Mouse (Mus musculus): ENCODE results near the gene Coasy. TPM values are rescaled to one million over a fixed set of nuclear protein-coding genes. Genes with fewer than 3 reads are reported as not detected.

The Coasy gene
- 2.2 TPM for polyA plus RNA-seq (2014; fragmentation: Illumina TruSeq; extraction: RNeasy Lipid Tissue Mini Kit (QIAGEN cat#74804); ENCODE audit: low read depth, low replicate concordance)

GRCm38 (mm10) chr11:101082208-101083082 lies at the start of gene Coasy:
TSS of gene Coasy (plus strand) at chr11:101082565.

GRCm38 (mm10) chr11:101069391-101070188 lies 12.8 kb upstream of the Coasy start, which contains the start of gene Naglu:
TSS of gene Naglu (plus strand) at chr11:101070012.

GRCm38 (mm10) chr11:101078121-101078520 lies 4.2 kb upstream of the Coasy start, which contains the start of gene Hsd17b1:
TSS of gene Hsd17b1 (plus strand) at chr11:101078411.

GRCm38 (mm10) chr11:101086756-101087681 lies 4.7 kb downstream of the Coasy start, which contains the start of gene Mlx:
TSS of gene Mlx (plus strand) at chr11:101087277.

GRCm38 (mm10) chr11:101095314-101096024 lies 13.1 kb downstream of the Coasy start, which contains the start of gene Psmc3ip:
TSS of gene Psmc3ip (minus strand) at chr11:101095436.

DNA sequence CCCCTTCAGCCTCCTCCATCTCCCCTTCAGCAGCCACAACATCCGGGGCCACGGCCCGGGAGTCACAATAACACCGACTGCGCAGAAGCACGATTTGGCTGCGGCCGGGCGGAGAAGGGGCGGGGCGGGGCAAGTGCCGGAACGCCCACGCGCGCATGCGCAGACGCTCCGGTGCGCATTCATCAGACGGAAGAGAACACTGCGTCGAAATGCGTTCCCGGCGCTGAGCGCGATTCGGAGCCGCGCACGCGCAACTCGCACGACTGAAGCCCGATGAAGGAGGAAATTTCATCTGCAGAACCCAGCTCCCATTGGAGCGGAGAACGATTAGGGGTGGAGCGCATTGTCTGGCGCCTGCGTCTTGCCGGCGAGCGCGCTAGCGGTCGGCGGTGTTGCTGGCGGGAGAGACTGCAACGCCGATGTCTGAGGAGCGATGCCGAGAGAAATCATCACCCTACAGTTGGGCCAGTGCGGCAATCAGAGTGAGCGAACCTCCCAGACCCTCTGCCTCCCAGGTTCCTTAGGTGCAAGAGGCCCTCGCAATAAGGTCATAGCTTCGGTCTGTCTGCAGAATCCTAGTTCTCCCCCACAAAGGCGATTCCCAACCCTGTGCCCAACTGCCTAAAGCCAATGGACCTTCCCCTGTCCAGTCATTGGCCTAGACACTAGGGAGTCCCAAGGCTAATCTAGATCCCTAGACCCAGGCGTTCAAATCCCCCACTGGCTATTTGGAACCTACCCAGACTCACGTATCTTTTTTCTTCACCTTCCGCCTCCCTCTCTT lies 37.6 kb downstream of the Coasy start, which contains the start of the genes Retreg3 and Tubg1:
Gene Retreg3, minus strand, starts transcription at position 133 of the 784 bp plus-strand sequence.
Gene Tubg1, plus strand, starts transcription at position 178 of the 784 bp plus-strand sequence.

Other genes with a start within 250 kb of the Coasy start
- 4.0 TPM for gene Stat5b, start 231.8 kb upstream of the Coasy start, polyA plus RNA-seq (2014; fragmentation: Illumina TruSeq; extraction: RNeasy Lipid Tissue Mini Kit (QIAGEN cat#74804); ENCODE audit: low read depth, low replicate concordance)
- 1.9 TPM for gene Stat5a, start 223.2 kb upstream of the Coasy start, polyA plus RNA-seq (2014; fragmentation: Illumina TruSeq; extraction: RNeasy Lipid Tissue Mini Kit (QIAGEN cat#74804); ENCODE audit: low read depth, low replicate concordance)
- 28.1 TPM for gene Stat3, start 143.0 kb upstream of the Coasy start, polyA plus RNA-seq (2014; fragmentation: Illumina TruSeq; extraction: RNeasy Lipid Tissue Mini Kit (QIAGEN cat#74804); ENCODE audit: low read depth, low replicate concordance)
- gene Cavin1, start 111.7 kb upstream of the Coasy start, polyA plus RNA-seq (2014; fragmentation: Illumina TruSeq; extraction: RNeasy Lipid Tissue Mini Kit (QIAGEN cat#74804); ENCODE audit: low read depth, low replicate concordance) = 61.3 TPM
- gene Atp6v0a1, start 73.1 kb upstream of the Coasy start, polyA plus RNA-seq (2014; fragmentation: Illumina TruSeq; extraction: RNeasy Lipid Tissue Mini Kit (QIAGEN cat#74804); ENCODE audit: low read depth, low replicate concordance) = 69.0 TPM
- gene Naglu, start 12.6 kb upstream of the Coasy start, polyA plus RNA-seq (2014; fragmentation: Illumina TruSeq; extraction: RNeasy Lipid Tissue Mini Kit (QIAGEN cat#74804); ENCODE audit: low read depth, low replicate concordance) = 0.47 TPM
- not detected for gene Hsd17b1, start 4.2 kb upstream of the Coasy start, polyA plus RNA-seq (2014; fragmentation: Illumina TruSeq; extraction: RNeasy Lipid Tissue Mini Kit (QIAGEN cat#74804); ENCODE audit: low read depth, low replicate concordance)
- gene Mlx, start 4.7 kb downstream of the Coasy start, polyA plus RNA-seq (2014; fragmentation: Illumina TruSeq; extraction: RNeasy Lipid Tissue Mini Kit (QIAGEN cat#74804); ENCODE audit: low read depth, low replicate concordance) = 98.1 TPM
- gene Psmc3ip, start 12.9 kb downstream of the Coasy start, polyA plus RNA-seq (2014; fragmentation: Illumina TruSeq; extraction: RNeasy Lipid Tissue Mini Kit (QIAGEN cat#74804); ENCODE audit: low read depth, low replicate concordance) = 0.88 TPM
- gene Retreg3, start 37.3 kb downstream of the Coasy start, polyA plus RNA-seq (2014; fragmentation: Illumina TruSeq; extraction: RNeasy Lipid Tissue Mini Kit (QIAGEN cat#74804); ENCODE audit: low read depth, low replicate concordance) = 54.4 TPM
- 0.98 TPM for gene Tubg1, start 37.4 kb downstream of the Coasy start, polyA plus RNA-seq (2014; fragmentation: Illumina TruSeq; extraction: RNeasy Lipid Tissue Mini Kit (QIAGEN cat#74804); ENCODE audit: low read depth, low replicate concordance)
- gene Tubg2, start 73.3 kb downstream of the Coasy start, polyA plus RNA-seq (2014; fragmentation: Illumina TruSeq; extraction: RNeasy Lipid Tissue Mini Kit (QIAGEN cat#74804); ENCODE audit: low read depth, low replicate concordance) = 0.25 TPM
- gene Cntnap1, start 88.0 kb downstream of the Coasy start, polyA plus RNA-seq (2014; fragmentation: Illumina TruSeq; extraction: RNeasy Lipid Tissue Mini Kit (QIAGEN cat#74804); ENCODE audit: low read depth, low replicate concordance) = 0.28 TPM
- 1.8 TPM for gene Plekhh3, start 88.8 kb downstream of the Coasy start, polyA plus RNA-seq (2014; fragmentation: Illumina TruSeq; extraction: RNeasy Lipid Tissue Mini Kit (QIAGEN cat#74804); ENCODE audit: low read depth, low replicate concordance)
- not detected for gene Ccr10, start 92.9 kb downstream of the Coasy start, polyA plus RNA-seq (2014; fragmentation: Illumina TruSeq; extraction: RNeasy Lipid Tissue Mini Kit (QIAGEN cat#74804); ENCODE audit: low read depth, low replicate concordance)
- gene Ezh1, start 143.9 kb downstream of the Coasy start, polyA plus RNA-seq (2014; fragmentation: Illumina TruSeq; extraction: RNeasy Lipid Tissue Mini Kit (QIAGEN cat#74804); ENCODE audit: low read depth, low replicate concordance) = 48.0 TPM
- 4.3 TPM for gene Ramp2, start 163.5 kb downstream of the Coasy start, polyA plus RNA-seq (2014; fragmentation: Illumina TruSeq; extraction: RNeasy Lipid Tissue Mini Kit (QIAGEN cat#74804); ENCODE audit: low read depth, low replicate concordance)
- 81.9 TPM for gene Vps25, start 171.1 kb downstream of the Coasy start, polyA plus RNA-seq (2014; fragmentation: Illumina TruSeq; extraction: RNeasy Lipid Tissue Mini Kit (QIAGEN cat#74804); ENCODE audit: low read depth, low replicate concordance)
- 1.0 TPM for gene Wnk4, start 178.0 kb downstream of the Coasy start, polyA plus RNA-seq (2014; fragmentation: Illumina TruSeq; extraction: RNeasy Lipid Tissue Mini Kit (QIAGEN cat#74804); ENCODE audit: low read depth, low replicate concordance)
- 8.1 TPM for gene Cntd1, start 196.4 kb downstream of the Coasy start, polyA plus RNA-seq (2014; fragmentation: Illumina TruSeq; extraction: RNeasy Lipid Tissue Mini Kit (QIAGEN cat#74804); ENCODE audit: low read depth, low replicate concordance)
- gene Coa3, start 196.5 kb downstream of the Coasy start, polyA plus RNA-seq (2014; fragmentation: Illumina TruSeq; extraction: RNeasy Lipid Tissue Mini Kit (QIAGEN cat#74804); ENCODE audit: low read depth, low replicate concordance) = 9.6 TPM
- 138 TPM for gene Becn1, start 219.7 kb downstream of the Coasy start, polyA plus RNA-seq (2014; fragmentation: Illumina TruSeq; extraction: RNeasy Lipid Tissue Mini Kit (QIAGEN cat#74804); ENCODE audit: low read depth, low replicate concordance)
- 161 TPM for gene Psme3, start 233.6 kb downstream of the Coasy start, polyA plus RNA-seq (2014; fragmentation: Illumina TruSeq; extraction: RNeasy Lipid Tissue Mini Kit (QIAGEN cat#74804); ENCODE audit: low read depth, low replicate concordance)
- gene Aoc2, start 242.5 kb downstream of the Coasy start, polyA plus RNA-seq (2014; fragmentation: Illumina TruSeq; extraction: RNeasy Lipid Tissue Mini Kit (QIAGEN cat#74804); ENCODE audit: low read depth, low replicate concordance) = 0.38 TPM
- gene Aoc3, start 248.0 kb downstream of the Coasy start, polyA plus RNA-seq (2014; fragmentation: Illumina TruSeq; extraction: RNeasy Lipid Tissue Mini Kit (QIAGEN cat#74804); ENCODE audit: low read depth, low replicate concordance) = 15.5 TPM

All from sigmoid colon, adult 10 weeks (tissue).